Mouse (Mus musculus): Measurements from ENCODE around the gene Siglecf.

The Siglecf gene

GRCm38 (mm10) chr7:43362021-43362420 lies 10.9 kb downstream of the Siglecf start:
- no peak for DNase-seq (ENCODE audit: extremely low read depth, low read depth)

GRCm38 (mm10) chr7:43378226-43378625 lies 27.1 kb downstream of the Siglecf start:
- DNase-seq (ENCODE audit: extremely low read depth, low read depth) = peak; percentile 47

DNA sequence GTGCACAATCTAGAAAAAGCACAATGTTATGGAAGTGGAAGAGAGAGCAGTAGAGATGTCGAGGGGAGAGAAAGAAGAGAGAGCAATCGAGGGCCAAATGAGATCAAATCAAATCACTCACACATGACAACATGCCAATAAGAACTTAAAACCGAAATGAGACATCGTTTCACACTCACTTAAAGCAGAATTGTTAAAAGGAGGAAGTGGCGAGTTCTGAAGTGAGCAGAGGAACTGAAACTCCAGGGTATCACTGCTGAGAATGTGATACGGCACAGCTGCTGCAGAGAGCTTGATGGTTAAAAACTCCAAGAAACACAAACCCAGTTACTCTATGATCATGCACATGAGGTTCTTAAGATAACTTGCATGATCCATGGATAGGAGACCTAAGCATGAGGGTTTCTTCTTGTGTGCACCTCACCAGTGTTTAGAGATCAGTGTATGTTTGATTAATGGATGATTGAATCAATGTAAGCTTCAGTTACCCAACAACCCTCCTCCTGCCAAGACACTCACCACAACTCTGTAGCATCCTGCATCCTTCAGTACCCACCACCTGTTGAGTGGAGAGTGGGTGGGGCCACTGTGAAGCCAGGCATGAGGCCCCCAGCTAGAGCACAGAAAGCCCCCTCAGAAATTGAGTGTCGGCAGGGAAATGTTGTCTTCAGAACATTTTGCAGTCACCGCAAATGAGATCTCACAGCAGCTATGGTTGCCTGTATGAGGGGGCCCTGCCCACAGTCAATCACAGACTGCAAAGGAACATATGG lies 41.4 kb downstream of the Siglecf start:
- DNase-seq (ENCODE audit: extremely low read depth, low read depth) = peak; percentile 80

DNA sequence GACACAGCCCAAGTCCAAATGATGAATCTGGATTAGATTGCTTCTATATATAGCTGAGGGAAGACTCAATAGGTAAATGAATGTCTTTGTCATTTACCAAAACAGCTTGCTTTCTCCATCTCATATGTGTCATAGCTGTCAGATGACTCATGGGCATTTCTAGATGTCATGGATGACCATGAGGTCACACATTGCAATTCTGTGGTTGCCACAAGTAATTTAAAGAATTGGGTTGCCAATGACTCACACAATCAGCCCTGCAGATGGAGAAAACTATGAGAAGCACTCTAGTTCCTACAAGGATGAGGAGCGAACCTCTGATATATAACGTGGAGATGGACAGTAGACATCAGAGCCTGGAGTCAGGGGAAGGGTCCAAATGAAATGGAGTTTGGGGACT lies 48.4 kb downstream of the Siglecf start:
- no peak for DNase-seq (ENCODE audit: extremely low read depth, low read depth)

DNA sequence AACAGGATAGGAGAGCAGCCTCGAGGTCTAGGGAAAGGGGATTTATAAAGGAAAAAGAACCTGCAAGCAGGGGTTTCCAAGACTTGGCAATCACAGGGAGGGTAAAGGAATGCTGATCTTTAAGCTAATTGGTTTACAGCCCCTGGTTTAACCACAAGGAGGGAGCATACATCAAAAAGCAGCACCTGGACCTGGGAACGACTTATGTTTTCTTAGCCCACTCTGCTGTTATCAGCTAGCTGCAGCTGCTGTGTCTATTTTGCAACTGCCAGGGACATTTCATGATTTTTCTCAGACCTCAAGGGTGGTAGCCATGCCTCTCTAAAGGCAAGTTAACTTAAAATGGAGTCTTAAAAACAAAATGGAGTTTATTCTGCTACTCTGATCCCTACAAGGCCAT lies 51.6 kb downstream of the Siglecf start:
- peak; percentile 17 for DNase-seq (ENCODE audit: extremely low read depth, low read depth)

DNA sequence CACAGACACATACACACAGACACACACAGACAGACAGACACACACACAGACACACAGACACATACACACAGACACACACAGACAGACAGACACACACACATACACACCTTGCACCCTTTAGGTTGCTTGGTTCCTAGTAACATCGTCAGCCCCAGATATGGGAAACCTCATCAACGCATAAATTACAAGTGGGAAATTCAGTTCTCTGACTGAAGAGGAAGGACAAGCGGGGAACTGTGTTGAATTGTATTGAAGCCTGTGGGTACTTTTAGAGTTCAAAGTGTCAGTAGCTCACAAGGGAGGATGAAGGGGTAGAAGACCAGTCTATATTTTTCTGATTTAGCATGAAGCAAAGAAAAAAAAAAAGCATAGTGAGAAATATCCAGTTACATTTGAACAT lies 56.4 kb downstream of the Siglecf start:
- DNase-seq (ENCODE audit: extremely low read depth, low read depth) = no peak

- no peak for DNase-seq (ENCODE audit: extremely low read depth, low read depth)
Measured at GRCm38 (mm10) chr7:43408131-43408553, 57.0 kb downstream of the Siglecf start, which contains the start of gene Siglecg. TSS of gene Siglecg (plus strand) at chr7:43408204.

GRCm38 (mm10) chr7:43409084-43409483 lies 57.9 kb downstream of the Siglecf start:
- DNase-seq (ENCODE audit: extremely low read depth, low read depth) = no peak

Data from MEL-GATA-1-ER (cell line).